ENCODE assay signal across 9 mouse cellular contexts in genomic region chr4:108030888-108031501, GRCm38 (mm10).
A peak's percentile ranks its signal among the peaks of the same experiment; 100 is the strongest.
DNase-seq lines count a peak whose midpoint lies in the region; ATAC-seq and TF ChIP-seq lines count a peak whose summit lies in the region.
"Had no signal": no experiment of that assay in that cellular context is flagged by ENCODE, and none has a peak within 500 bp of the region (broad histone marks: within the 10 kb centered on the region; RNA-seq: fewer than 3 reads in every experiment).

No protein-coding gene starts in this region.

- no peak for TF ChIP-seq EP300 in heart, postnatal 0 days (IDR thresholded peaks at IDR 0.05; ENCODE audit: low read depth)

- peak overlapping the region; percentile 95 for H3K4me2 ChIP-seq in heart, postnatal 0 days (ENCODE audit: low read depth, low read length)
- peak overlapping the region; percentile 99 for H3K4me2 ChIP-seq in intestine, postnatal 0 days (replicated peaks; ENCODE audit: low read depth)

- no peak for DNase-seq in heart, postnatal 0 days (ENCODE audit: low spot score)
- DNase-seq in heart, postnatal 4 days, result no peak
- peak; percentile 45 for DNase-seq in neural tube, embryonic 10.5 days (ENCODE audit: extremely low spot score, low spot score)
- no peak for DNase-seq in cerebellum, postnatal 4 days (ENCODE audit: low spot score in 2 of 2)
- no peak for DNase-seq in spleen, adult 12 weeks (ENCODE audit: low spot score)
- no peak for DNase-seq in adrenal gland, adult 2 months

- peak overlapping the region; percentile 24 for H3K9ac ChIP-seq in heart, postnatal 0 days (replicated peaks; ENCODE audit: low read depth, low read length)
- peak overlapping the region; percentile 55 for H3K9ac ChIP-seq in intestine, postnatal 0 days (ENCODE audit: low read depth, low read length)

- H3K36me3 ChIP-seq in heart, postnatal 0 days (replicated peaks; ENCODE audit: control insufficient read depth, insufficient read depth, low read length), result no peaks in the 10 kb centered on the region
- no peaks in the 10 kb centered on the region for H3K36me3 ChIP-seq in intestine, postnatal 0 days (ENCODE audit: control insufficient read depth, insufficient read depth)
- H3K36me3 ChIP-seq: G1E had no signal

- no peak for ATAC-seq in heart, postnatal 0 days (ENCODE audit: insufficient read depth, low read depth)
- peak; percentile 17 for ATAC-seq in intestine, postnatal 0 days

- H3K4me3 ChIP-seq in heart, postnatal 0 days (ENCODE audit: low read depth, low read length), result peak overlapping the region; percentile 68
- peak overlapping the region; percentile 40 for H3K4me3 ChIP-seq in cortical plate, adult 2 months (ENCODE audit: insufficient read depth, low read length)
- peak overlapping the region; percentile 59 for H3K4me3 ChIP-seq in intestine, postnatal 0 days (ENCODE audit: low read depth, low read length)

- H3K9me3 ChIP-seq in heart, postnatal 0 days (replicated peaks; ENCODE audit: control insufficient read depth, low read length), result no peaks in the 10 kb centered on the region
- H3K9me3 ChIP-seq in intestine, postnatal 0 days (ENCODE audit: control insufficient read depth), result no peaks in the 10 kb centered on the region
- H3K9me3 ChIP-seq: G1E had no signal

- WGBS in heart, postnatal 0 days, result 10% methylated on average over 22 of the region's 22 CpGs
- WGBS in intestine, postnatal 0 days, result 7% methylated on average over 22 of the region's 22 CpGs

- no peak for TF ChIP-seq CTCF in heart, postnatal 0 days (IDR thresholded peaks at IDR 0.05; ENCODE audit: low read depth)
- no peak for TF ChIP-seq CTCF in cortical plate, adult 2 months (IDR thresholded peaks at IDR 0.05; ENCODE audit: extremely low read depth, insufficient read depth, low read length)
- no peak for TF ChIP-seq CTCF in intestine, postnatal 0 days (IDR thresholded peaks at IDR 0.05; ENCODE audit: low read depth)

- peaks cover 51% of the 10 kb centered on the region for H3K27me3 ChIP-seq in heart, postnatal 0 days (ENCODE audit: control insufficient read depth, insufficient read depth, low read length)
- H3K27me3 ChIP-seq in intestine, postnatal 0 days (replicated peaks; ENCODE audit: control insufficient read depth, insufficient read depth, low read length), result peaks cover 18% of the 10 kb centered on the region

- no peak for TF ChIP-seq POLR2A in cortical plate, adult 2 months (IDR thresholded peaks at IDR 0.05; ENCODE audit: extremely low read depth, insufficient read depth, low read length)

- peaks cover 12% of the 10 kb centered on the region for H3K4me1 ChIP-seq in heart, postnatal 0 days (ENCODE audit: control insufficient read depth, insufficient read depth)
- peaks cover 2% of the 10 kb centered on the region for H3K4me1 ChIP-seq in cortical plate, adult 2 months (ENCODE audit: control insufficient read depth, insufficient read depth, low read length)
- H3K4me1 ChIP-seq in intestine, postnatal 0 days (replicated peaks; ENCODE audit: control insufficient read depth, insufficient read depth, low read length), result peaks cover 3% of the 10 kb centered on the region; the same call in 1 of the 2 replicates

- H3K27ac ChIP-seq in heart, postnatal 0 days (ENCODE audit: low read depth), result no peak overlapping the region
- no peak overlapping the region for H3K27ac ChIP-seq in cortical plate, adult 2 months (ENCODE audit: insufficient read depth, low read length)
- H3K27ac ChIP-seq in intestine, postnatal 0 days (ENCODE audit: low read depth, low read length), result no peak overlapping the region
